Mouse (Mus musculus) C2C12 (cell line): ENCODE results near the gene Prss12.

ENCODE experiments used
- CTCF ChIP-seq: IDR thresholded peaks from one replicate; pipeline ENCODE4 v1.5.1; 2011; ENCODE audit not compliant: control insufficient read depth, insufficient read depth, insufficient read length
- MAX ChIP-seq: IDR thresholded peaks from one replicate; pipeline ENCODE4 v1.6.1; 2011; ENCODE audit warnings: mild to moderate bottlenecking, control low read depth

- TF ChIP-seq MAX = no peak
- no peak for TF ChIP-seq CTCF
These were observed 61.5 kb downstream of the Prss12 start for GRCm38 (mm10) chr3:123508056-123508674.
